Mouse (Mus musculus): Measurements from ENCODE around the gene Vps13d. TPM values are rescaled to one million over a fixed set of nuclear protein-coding genes. Genes with fewer than 3 reads are reported as not detected.
A peak's percentile ranks its signal among the peaks of the same experiment; 100 is the strongest.

The Vps13d gene
- total and polyA plus RNA-seq, 2 experiments from 2014 or later: 7.8 to 35.3 TPM

DNA sequence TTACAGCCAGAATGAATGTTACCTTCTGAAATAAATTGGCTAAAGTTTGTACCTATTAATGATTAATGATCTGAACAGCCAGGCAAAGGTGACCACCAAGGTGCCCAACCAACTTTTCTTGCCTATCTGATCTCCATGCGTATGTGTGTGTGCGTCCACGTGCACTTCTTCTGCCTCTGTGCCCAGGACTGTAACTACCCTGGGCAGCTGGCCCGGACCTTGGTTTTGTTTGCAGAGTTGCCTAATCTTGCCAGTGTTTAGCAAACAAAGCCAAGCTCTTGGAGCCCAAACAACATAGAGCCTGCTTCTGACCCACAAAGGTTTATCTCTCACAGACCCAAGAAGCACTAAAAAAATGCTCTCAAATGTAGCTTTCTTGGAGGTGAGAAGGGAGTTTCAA, 237.6 kb downstream of the Vps13d start:
- no peak for ATAC-seq
- TF ChIP-seq CTCF (IDR thresholded peaks at IDR 0.05; ENCODE audit: low read depth): no peak
- Histone ChIP-seq H3K4me1 (ENCODE audit: insufficient read depth, low read length) (no peaks in the 10 kb centered on the region), H3K4me3 (ENCODE audit: low read length) (no peak overlapping the region), H3K36me3 (ENCODE audit: insufficient read depth, low read length) (no peaks in the 10 kb centered on the region), H3K9me3 (ENCODE audit: low read length) (no peaks in the 10 kb centered on the region), H3K9ac (replicated peaks; ENCODE audit: low read length) (no peak overlapping the region), H3K27ac (no peak overlapping the region), H3K27me3 (ENCODE audit: insufficient read depth, low read length) (no peaks in the 10 kb centered on the region), H3K4me2 (ENCODE audit: low read depth, low read length) (no peak overlapping the region)
- WGBS: 60% methylated on average over 4 of the region's 4 CpGs
- DNase-seq (ENCODE audit: low spot score): no peak

DNA sequence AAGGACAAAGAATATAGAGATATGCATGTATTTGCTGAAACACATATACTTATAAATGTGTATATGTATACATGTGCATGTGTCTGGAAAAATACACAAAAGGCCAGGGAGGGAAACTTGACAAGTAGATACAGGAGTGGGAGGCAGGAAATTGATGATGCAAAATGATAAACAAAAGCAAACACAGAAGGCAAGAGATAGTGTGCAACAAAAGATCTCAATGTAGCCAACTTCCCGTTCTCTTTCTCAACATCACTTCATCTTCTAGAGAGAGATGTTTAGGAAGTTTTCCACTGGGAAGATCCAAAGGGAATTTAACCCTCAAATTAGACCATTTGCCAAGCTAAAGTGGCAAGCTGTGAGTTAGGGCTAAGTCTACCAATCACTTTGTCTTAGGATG, 238.5 kb downstream of the Vps13d start:
- no peak for TF ChIP-seq CTCF (IDR thresholded peaks at IDR 0.05; ENCODE audit: low read depth)
- Histone ChIP-seq H3K9ac (replicated peaks; ENCODE audit: low read length) (no peak overlapping the region), H3K4me2 (ENCODE audit: low read depth, low read length) (no peak overlapping the region), H3K4me3 (ENCODE audit: low read length) (no peak overlapping the region), H3K36me3 (ENCODE audit: insufficient read depth, low read length) (no peaks in the 10 kb centered on the region), H3K9me3 (ENCODE audit: low read length) (no peaks in the 10 kb centered on the region), H3K4me1 (ENCODE audit: insufficient read depth, low read length) (no peaks in the 10 kb centered on the region), H3K27ac (no peak overlapping the region), H3K27me3 (ENCODE audit: insufficient read depth, low read length) (no peaks in the 10 kb centered on the region)
- ATAC-seq (no peak), DNase-seq (ENCODE audit: low spot score) (no peak)
- WGBS: 53% methylated on average over 1 of the region's 1 CpGs

DNA sequence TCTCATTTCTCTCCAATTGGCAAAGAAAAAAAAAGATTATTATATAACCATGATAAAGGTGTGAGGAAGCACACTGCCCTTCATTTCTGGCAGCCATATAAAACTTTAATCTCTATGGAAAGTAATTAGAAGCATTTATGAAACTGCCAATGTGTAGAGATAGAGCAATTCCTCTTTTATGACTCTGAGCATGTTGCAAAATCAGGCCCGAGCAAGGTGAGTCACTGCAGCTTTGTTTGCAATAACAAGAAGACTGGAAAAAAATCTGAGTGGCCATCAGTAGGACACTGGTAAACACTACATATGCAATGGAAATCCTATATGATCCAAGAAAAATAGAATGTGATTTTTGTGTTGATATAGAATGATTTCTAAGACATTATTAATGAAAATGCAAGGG, 238.9 kb downstream of the Vps13d start:
- no peak for TF ChIP-seq CTCF (IDR thresholded peaks at IDR 0.05; ENCODE audit: low read depth)
- Histone ChIP-seq H3K9ac (replicated peaks; ENCODE audit: low read length) (no peak overlapping the region), H3K27me3 (ENCODE audit: insufficient read depth, low read length) (no peaks in the 10 kb centered on the region), H3K4me3 (ENCODE audit: low read length) (no peak overlapping the region), H3K4me2 (ENCODE audit: low read depth, low read length) (no peak overlapping the region), H3K4me1 (ENCODE audit: insufficient read depth, low read length) (no peaks in the 10 kb centered on the region), H3K27ac (no peak overlapping the region), H3K36me3 (ENCODE audit: insufficient read depth, low read length) (no peaks in the 10 kb centered on the region), H3K9me3 (ENCODE audit: low read length) (no peaks in the 10 kb centered on the region)
- DNase-seq (ENCODE audit: low spot score): no peak
- WGBS: 84% methylated on average over 1 of the region's 1 CpGs
- ATAC-seq: no peak

DNA sequence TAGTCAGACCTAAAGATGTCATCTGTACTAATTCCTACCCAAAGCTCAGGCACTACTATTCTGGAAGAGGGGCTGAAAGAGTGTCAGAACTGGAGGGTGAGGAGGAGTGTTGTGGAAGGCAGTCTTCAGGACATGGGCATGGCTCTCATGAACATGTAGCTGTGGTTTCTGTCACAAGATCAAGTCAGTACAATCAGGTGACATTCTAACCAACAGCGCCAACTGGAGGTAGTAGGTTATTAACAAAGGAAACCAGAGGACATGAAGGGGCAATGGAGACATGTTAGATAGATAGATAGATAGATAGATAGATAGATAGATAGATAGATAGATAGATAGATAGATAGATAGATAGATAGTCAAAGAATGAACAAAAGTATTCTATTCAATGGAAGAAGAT, 241.4 kb downstream of the Vps13d start:
- no peaks in the 10 kb centered on the region for H3K36me3 ChIP-seq (ENCODE audit: insufficient read depth, low read length)
- 0 out of 2 replicates have a peak, but pooled peaks cover 4% of the 10 kb centered on the region for H3K4me1 ChIP-seq (ENCODE audit: insufficient read depth, low read length)
- ATAC-seq: no peak
- no peak for DNase-seq (ENCODE audit: low spot score)
- no peaks in the 10 kb centered on the region for H3K27me3 ChIP-seq (ENCODE audit: insufficient read depth, low read length)
- H3K9ac ChIP-seq (replicated peaks; ENCODE audit: low read length): no peak overlapping the region
- H3K4me3 ChIP-seq (ENCODE audit: low read length): no peak overlapping the region
- H3K27ac ChIP-seq: no peak overlapping the region
- H3K4me2 ChIP-seq (ENCODE audit: low read depth, low read length): no peak overlapping the region
- H3K9me3 ChIP-seq (ENCODE audit: low read length): no peaks in the 10 kb centered on the region
- TF ChIP-seq CTCF (IDR thresholded peaks at IDR 0.05; ENCODE audit: low read depth): no peak
- WGBS: 94% methylated on average over 1 of the region's 1 CpGs

DNA sequence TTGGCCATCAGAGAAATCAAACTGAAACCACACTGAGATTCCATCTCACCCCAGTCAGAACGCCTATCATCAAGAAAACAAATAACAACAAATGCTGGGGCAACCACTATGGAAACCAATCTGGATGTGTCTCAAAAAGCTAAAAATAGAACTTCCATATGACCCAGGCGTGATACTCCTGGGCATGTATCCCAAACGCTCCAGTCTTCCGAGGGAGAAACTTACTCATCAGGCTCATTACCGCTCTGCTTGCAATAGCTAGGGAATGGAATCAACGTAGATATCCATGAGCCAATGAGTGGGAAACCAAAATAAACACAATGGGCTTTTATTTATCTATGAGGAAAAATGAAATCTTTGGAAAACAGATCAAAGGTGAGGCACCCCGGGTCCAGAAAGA, 242.9 kb downstream of the Vps13d start:
- no peaks in the 10 kb centered on the region for H3K27me3 ChIP-seq (ENCODE audit: insufficient read depth, low read length)
- no peak for TF ChIP-seq CTCF (IDR thresholded peaks at IDR 0.05; ENCODE audit: low read depth)
- ATAC-seq: no peak
- H3K4me2 ChIP-seq (ENCODE audit: low read depth, low read length): no peak overlapping the region
- no peaks in the 10 kb centered on the region for H3K9me3 ChIP-seq (ENCODE audit: low read length)
- no peak overlapping the region for H3K4me3 ChIP-seq (ENCODE audit: low read length)
- no peak overlapping the region for H3K9ac ChIP-seq (replicated peaks; ENCODE audit: low read length)
- H3K27ac ChIP-seq: no peak overlapping the region
- H3K4me1 ChIP-seq (ENCODE audit: insufficient read depth, low read length): 0 out of 2 replicates have a peak, but pooled peaks cover 4% of the 10 kb centered on the region
- WGBS: 61% methylated on average over 7 of the region's 7 CpGs
- DNase-seq (ENCODE audit: low spot score): peak; percentile 58
- H3K36me3 ChIP-seq (ENCODE audit: insufficient read depth, low read length): no peaks in the 10 kb centered on the region

DNA sequence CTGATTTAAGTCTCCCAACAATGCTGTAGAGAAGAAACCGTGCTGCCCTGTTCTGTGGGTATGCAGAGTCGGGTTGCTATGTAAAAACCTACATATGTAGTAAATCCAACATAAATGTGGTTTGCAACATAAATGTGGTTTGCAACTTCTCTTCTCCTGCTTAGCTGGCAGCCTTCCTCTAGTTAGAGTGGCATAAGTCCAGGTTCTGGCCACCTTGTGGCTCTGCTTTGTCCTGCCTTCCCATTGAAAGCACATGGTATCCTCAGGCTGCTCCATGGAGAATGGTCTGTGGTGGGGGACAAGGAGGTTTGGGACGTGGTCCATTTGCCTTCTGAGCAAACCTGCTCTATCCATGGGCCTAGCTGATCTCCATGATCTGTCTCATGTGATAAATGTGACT, 243.9 kb downstream of the Vps13d start:
- Histone ChIP-seq H3K4me1 (ENCODE audit: insufficient read depth, low read length) (0 out of 2 replicates have a peak, but pooled peaks cover 4% of the 10 kb centered on the region), H3K4me2 (ENCODE audit: low read depth, low read length) (no peak overlapping the region), H3K9ac (replicated peaks; ENCODE audit: low read length) (no peak overlapping the region), H3K36me3 (ENCODE audit: insufficient read depth, low read length) (no peaks in the 10 kb centered on the region), H3K9me3 (ENCODE audit: low read length) (no peaks in the 10 kb centered on the region), H3K4me3 (ENCODE audit: low read length) (no peak overlapping the region), H3K27ac (no peak overlapping the region), H3K27me3 (ENCODE audit: insufficient read depth, low read length) (no peaks in the 10 kb centered on the region)
- DNase-seq (ENCODE audit: low spot score): no peak
- ATAC-seq: no peak
- 86% methylated on average over 3 of the region's 3 CpGs for WGBS
- TF ChIP-seq CTCF (IDR thresholded peaks at IDR 0.05; ENCODE audit: low read depth): peak; percentile 20; the same call in 1 of the 2 replicates

DNA sequence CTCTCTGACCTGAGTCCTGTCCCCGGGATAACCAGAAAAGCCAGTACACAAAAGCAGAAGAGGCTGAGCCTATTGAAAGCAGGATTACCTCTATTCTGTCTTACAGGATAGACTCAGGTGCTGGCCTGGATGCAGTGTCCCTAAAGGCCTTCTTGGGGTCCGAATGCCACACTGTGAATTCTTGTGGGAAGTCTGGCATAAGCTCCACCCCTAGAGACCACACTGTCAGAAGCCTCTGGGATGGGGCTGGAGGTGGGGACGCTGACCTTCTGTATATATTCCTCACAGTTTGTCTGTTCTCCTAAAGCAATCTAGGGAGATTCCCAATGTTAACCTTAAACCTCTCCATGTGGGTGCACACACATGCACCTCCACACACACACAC, 244.5 kb downstream of the Vps13d start:
- H3K4me1 ChIP-seq (ENCODE audit: insufficient read depth, low read length): 0 out of 2 replicates have a peak, but pooled peaks cover 4% of the 10 kb centered on the region
- WGBS: 63% methylated on average over 3 of the region's 3 CpGs
- no peak overlapping the region for H3K4me2 ChIP-seq (ENCODE audit: low read depth, low read length)
- H3K9ac ChIP-seq (replicated peaks; ENCODE audit: low read length): no peak overlapping the region
- no peak for DNase-seq (ENCODE audit: low spot score)
- H3K4me3 ChIP-seq (ENCODE audit: low read length): no peak overlapping the region
- H3K36me3 ChIP-seq (ENCODE audit: insufficient read depth, low read length): no peaks in the 10 kb centered on the region
- H3K9me3 ChIP-seq (ENCODE audit: low read length): no peaks in the 10 kb centered on the region
- TF ChIP-seq CTCF (IDR thresholded peaks at IDR 0.05; ENCODE audit: low read depth): no peak
- no peak for ATAC-seq
- H3K27me3 ChIP-seq (ENCODE audit: insufficient read depth, low read length): no peaks in the 10 kb centered on the region
- H3K27ac ChIP-seq: no peak overlapping the region

All from hindbrain, postnatal 0 days (tissue).